Mouse (Mus musculus) kidney, adult 2 months (tissue): ENCODE measurements around the gene Scrn1. TPM values are rescaled to one million over a fixed set of nuclear protein-coding genes. Genes with fewer than 3 reads are reported as not detected.

Experiments
- DNase-seq: peaks from one replicate; pipeline ENCODE4 v3.0.0; 2021
- H3K27ac ChIP-seq: fragments of 200-500 bp; 2 replicates; pipeline ENCODE4 v1.5.1; 2012; ENCODE audit warnings: low read depth, low read length, control low read depth, inconsistent platforms; ENCODE audit not compliant: insufficient read depth
- H3K27me3 ChIP-seq: fragments of 200-500 bp; replicated peaks from 2 replicates; pipeline ENCODE4 v1.6.1; 2012; ENCODE audit warnings: mild to moderate bottlenecking, moderate library complexity, low read length, inconsistent platforms; ENCODE audit not compliant: control insufficient read depth, insufficient read depth
- H3K36me3 ChIP-seq: fragments of 200-500 bp; 2 replicates; pipeline ENCODE4 v1.6.1; 2012; ENCODE audit warnings: mild to moderate bottlenecking, moderate library complexity, low read length, inconsistent platforms; ENCODE audit not compliant: control insufficient read depth, insufficient read depth
- H3K4me1 ChIP-seq: fragments of 200-500 bp; 2 replicates; pipeline ENCODE4 v1.6.1; 2011; ENCODE audit warnings: low read length; ENCODE audit not compliant: control insufficient read depth, insufficient read depth
- H3K4me3 ChIP-seq: fragments of 200-500 bp; 2 replicates; pipeline ENCODE4 v1.5.1; 2011; ENCODE audit warnings: mild to moderate bottlenecking, low read depth, low read length, control low read depth; ENCODE audit not compliant: insufficient read depth
- CTCF ChIP-seq: fragments of 200-500 bp; conservative IDR thresholded peaks from 2 replicates; pipeline ENCODE4 v1.5.1; 2011; ENCODE audit warnings: low read depth, mild to moderate bottlenecking, control low read depth, low read length, moderate library complexity, mixed read lengths; ENCODE audit not compliant: insufficient read depth, insufficient read length
- POLR2A ChIP-seq: fragments of 200-500 bp; IDR thresholded peaks from one replicate; pipeline ENCODE4 v1.6.1; 2011; ENCODE audit warnings: low read depth, low read length, control low read depth
- WGBS: fragments of 180-500 bp; shearing (Covaris S2); methylation state at CpG from one replicate; pipeline ENCODE4 v1.1.7; 2018; 5-methylcytosine and 5-hydroxymethylcytosine counted together
- polyA plus RNA-seq: library from polyadenylated mRNA; depleted of rRNA; stranded (reverse); fragments of >200 nt; gene quantifications from 2 replicates; pipeline ENCODE4 v1.2.3, GENCODE M21; 2012; rRNA removed

Scrn1 gene
- polyA plus RNA-seq = 2.3 and 2.6 TPM in 2 replicates

GRCm38 (mm10) chr6:54565665-54566545 is at the start of gene Scrn1:
Gene Scrn1, minus strand, starts transcription at chr6:54566489.
- WGBS = 4% methylated on average over 60 of the region's 60 CpGs
- peak; percentile 20 for DNase-seq

GRCm38 (mm10) chr6:54606241-54606640 is 40.0 kb upstream of the Scrn1 start:
- Histone ChIP-seq H3K27ac (no peak overlapping the region), H3K4me3 (no peak overlapping the region), H3K36me3 (no peaks in the 10 kb centered on the region; the same call in 1 of the 2 replicates), H3K27me3 (no peaks in the 10 kb centered on the region), H3K4me1 (peaks cover 12% of the 10 kb centered on the region; the same call in 1 of the 2 replicates)
- no peak for TF ChIP-seq CTCF
- no peak for TF ChIP-seq POLR2A
- WGBS = 55% methylated on average over 4 of the region's 4 CpGs
- no peak for DNase-seq

More at GRCm38 (mm10) chr6:54565665-54566545, at the start of gene Scrn1:
- no peak within 1 kb of the TSS for H3K27ac ChIP-seq
- H3K36me3 ChIP-seq = no peaks in the 10 kb centered on the region
- H3K4me1 ChIP-seq = no peaks in the 10 kb centered on the region; the same call in 1 of the 2 replicates
- no peaks in the 10 kb centered on the region for H3K27me3 ChIP-seq
- TF ChIP-seq POLR2A (no peak), CTCF (no peak)
- H3K4me3 ChIP-seq = peak within 1 kb of the TSS; percentile 50

- 96% methylated on average over 1 of the region's 1 CpGs for WGBS
- H3K27ac ChIP-seq = no peak overlapping the region
- peaks cover 25% of the 10 kb centered on the region; the same call in 1 of the 2 replicates for H3K4me1 ChIP-seq
- H3K36me3 ChIP-seq = no peaks in the 10 kb centered on the region; the same call in 1 of the 2 replicates
- peak; percentile 66 for DNase-seq
- TF ChIP-seq POLR2A (no peak), CTCF (no peak)
- H3K4me3 ChIP-seq = no peak overlapping the region
- no peaks in the 10 kb centered on the region for H3K27me3 ChIP-seq
These were observed 37.9 kb upstream of the Scrn1 start for GRCm38 (mm10) chr6:54604001-54604715.

- H3K4me3 ChIP-seq = no peak overlapping the region
- no peak for DNase-seq
These were observed 36.6 kb upstream of the Scrn1 start for GRCm38 (mm10) chr6:54602891-54603290.

GRCm38 (mm10) chr6:54600681-54601347 is 34.5 kb upstream of the Scrn1 start:
- DNase-seq = peak; percentile 26
- Histone ChIP-seq H3K36me3 (no peaks in the 10 kb centered on the region; the same call in 1 of the 2 replicates), H3K4me3 (no peak overlapping the region), H3K27ac (peak overlapping the region; percentile 54), H3K27me3 (no peaks in the 10 kb centered on the region), H3K4me1 (peaks cover 28% of the 10 kb centered on the region; the same call in 1 of the 2 replicates)
- WGBS = 37% methylated on average over 5 of the region's 5 CpGs
- TF ChIP-seq POLR2A = no peak
- no peak for TF ChIP-seq CTCF

More at GRCm38 (mm10) chr6:54602891-54603290, 36.6 kb upstream of the Scrn1 start:
- Histone ChIP-seq H3K4me1 (peaks cover 29% of the 10 kb centered on the region; the same call in 1 of the 2 replicates), H3K27ac (no peak overlapping the region), H3K36me3 (no peaks in the 10 kb centered on the region; the same call in 1 of the 2 replicates), H3K27me3 (no peaks in the 10 kb centered on the region)
- TF ChIP-seq POLR2A (no peak), CTCF (no peak)
- 65% methylated on average over 2 of the region's 2 CpGs for WGBS

GRCm38 (mm10) chr6:54597711-54598110 is 31.4 kb upstream of the Scrn1 start:
- DNase-seq = peak; percentile 79
- H3K4me1 ChIP-seq = peaks cover 21% of the 10 kb centered on the region; the same call in 1 of the 2 replicates
- 42% methylated on average over 3 of the region's 3 CpGs for WGBS

More at GRCm38 (mm10) chr6:54597711-54598110, 31.4 kb upstream of the Scrn1 start:
- H3K36me3 ChIP-seq = no peaks in the 10 kb centered on the region
- no peak for TF ChIP-seq POLR2A
- TF ChIP-seq CTCF = no peak
- no peak overlapping the region for H3K4me3 ChIP-seq
- H3K27ac ChIP-seq = no peak overlapping the region
- no peaks in the 10 kb centered on the region for H3K27me3 ChIP-seq
